Mouse (Mus musculus): ENCODE results near the gene Caprin1. TPM values are rescaled to one million over a fixed set of nuclear protein-coding genes. Genes with fewer than 3 reads are reported as not detected.

The Caprin1 gene
- total RNA-seq, 1 experiment from 2014 or later = 546 TPM

DNA sequence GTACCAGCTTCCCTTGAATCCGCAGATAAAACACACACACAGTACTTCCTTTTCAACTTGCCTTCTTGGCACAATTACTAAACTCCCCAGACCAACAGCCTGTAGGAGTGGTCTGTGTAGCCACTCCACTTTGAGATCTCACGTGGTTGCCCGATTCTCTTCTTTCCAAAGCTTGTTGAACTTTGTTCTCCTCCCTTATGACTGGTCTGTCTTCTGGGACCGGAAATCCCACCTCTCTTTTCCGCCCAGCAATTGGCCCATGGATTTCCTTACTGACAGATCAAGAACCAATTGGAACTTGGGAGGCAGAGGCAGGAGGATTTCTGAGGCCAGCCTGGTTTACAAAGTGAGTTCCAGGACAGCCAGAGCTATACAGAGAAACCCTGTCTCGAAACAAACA lies 13.0 kb upstream of the Caprin1 start:
- ATAC-seq (replicated peaks in 1 of 2; ENCODE audit: insufficient read depth in 1 of 2, low FRiP score in 2 of 2, low TSS enrichment in 1 of 2, low read depth in 1 of 2, poor library complexity in 2 of 2, severe bottlenecking in 2 of 2) = no peak

- no peak for ATAC-seq (replicated peaks in 1 of 2; ENCODE audit: insufficient read depth in 1 of 2, low FRiP score in 2 of 2, low TSS enrichment in 1 of 2, low read depth in 1 of 2, poor library complexity in 2 of 2, severe bottlenecking in 2 of 2)
Measured at GRCm38 (mm10) chr2:103808466-103808865, 11.0 kb upstream of the Caprin1 start.

DNA sequence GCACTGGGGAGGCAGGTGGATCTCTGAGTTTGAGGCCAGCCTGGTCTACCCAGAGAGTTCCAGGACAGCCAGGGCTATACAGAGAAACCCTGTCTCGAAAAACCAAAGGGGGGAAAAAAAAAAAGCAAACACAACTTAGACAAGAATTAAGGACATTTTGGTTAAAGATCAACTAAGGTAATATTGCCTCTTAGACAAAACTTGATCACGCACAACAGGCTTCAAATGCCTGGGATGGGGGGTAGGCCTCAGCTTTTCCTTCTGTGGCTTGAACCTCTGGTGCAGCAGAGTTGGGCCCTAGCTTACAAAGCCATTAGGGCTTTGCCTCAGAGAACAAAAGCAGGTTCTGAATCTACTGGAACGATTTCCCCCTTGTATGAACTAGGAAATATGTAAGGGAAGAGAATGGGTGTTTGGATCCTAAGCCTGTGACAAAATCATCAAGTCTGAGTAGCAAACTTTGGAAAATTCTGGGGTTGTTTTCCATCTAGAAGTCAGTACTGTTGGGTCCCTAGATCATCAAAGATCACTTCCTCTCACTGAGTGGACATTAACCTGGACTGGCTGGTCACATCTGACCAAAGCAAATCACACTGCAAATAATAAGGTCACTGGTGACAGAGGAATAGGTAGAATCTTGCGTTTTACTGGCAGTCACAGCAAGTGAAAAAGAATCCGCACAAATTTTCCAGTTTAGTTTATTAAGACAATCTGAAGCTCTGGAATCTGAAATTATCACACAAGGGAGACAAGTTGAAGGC lies 6.5 kb upstream of the Caprin1 start:
- no peak for ATAC-seq (replicated peaks in 1 of 2; ENCODE audit: insufficient read depth in 1 of 2, low FRiP score in 2 of 2, low TSS enrichment in 1 of 2, low read depth in 1 of 2, poor library complexity in 2 of 2, severe bottlenecking in 2 of 2)

GRCm38 (mm10) chr2:103802422-103802821 lies 5.0 kb upstream of the Caprin1 start:
- ATAC-seq (replicated peaks in 1 of 2; ENCODE audit: insufficient read depth in 1 of 2, low FRiP score in 2 of 2, low TSS enrichment in 1 of 2, low read depth in 1 of 2, poor library complexity in 2 of 2, severe bottlenecking in 2 of 2) = no peak

DNA sequence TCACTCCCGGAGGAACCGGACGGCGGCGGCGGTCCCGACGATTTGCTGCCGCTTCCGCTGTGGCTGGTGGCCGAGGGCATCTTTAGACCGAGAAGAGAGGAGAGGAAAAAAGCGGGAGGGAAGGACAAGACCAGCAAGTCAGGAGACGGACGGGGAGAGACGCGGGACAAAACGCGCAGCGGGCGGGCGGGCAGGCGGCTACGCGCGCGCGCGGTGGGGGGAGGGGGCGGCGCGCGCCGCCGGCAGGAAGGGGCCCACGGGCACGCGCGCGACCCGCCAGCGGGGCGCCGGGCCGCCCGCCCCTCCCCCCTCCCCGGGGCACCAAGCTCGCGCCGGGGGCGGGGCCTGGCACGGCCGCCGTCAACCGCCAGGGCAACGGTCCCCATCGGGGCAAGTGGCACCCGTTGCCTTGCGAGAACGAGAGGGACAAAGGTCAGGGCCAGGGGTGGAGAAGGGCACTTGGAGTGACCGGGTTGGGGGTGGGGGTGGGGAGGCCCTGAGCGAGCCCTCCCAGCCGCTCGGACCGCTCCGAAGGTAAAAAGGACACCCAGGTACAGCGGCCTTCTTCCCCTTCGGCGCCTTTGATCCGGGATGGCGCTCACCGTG lies 485 bp downstream of the Caprin1 start:
- peak; percentile 0 to 57; a peak in 2 of 4 replicates for ATAC-seq (replicated peaks in 1 of 2; ENCODE audit: insufficient read depth in 1 of 2, low FRiP score in 2 of 2, low TSS enrichment in 1 of 2, low read depth in 1 of 2, poor library complexity in 2 of 2, severe bottlenecking in 2 of 2)

- ATAC-seq (replicated peaks in 1 of 2; ENCODE audit: insufficient read depth in 1 of 2, low FRiP score in 2 of 2, low TSS enrichment in 1 of 2, low read depth in 1 of 2, poor library complexity in 2 of 2, severe bottlenecking in 2 of 2) = peak in 1 of 2 experiments; percentile 3; a peak in 1 of 4 replicates
Measured at GRCm38 (mm10) chr2:103796211-103796860, 1.1 kb downstream of the Caprin1 start.

GRCm38 (mm10) chr2:103795843-103796210 lies 1.6 kb downstream of the Caprin1 start:
- peak; percentile 86 to 89 for ATAC-seq (replicated peaks in 1 of 2; ENCODE audit: insufficient read depth in 1 of 2, low FRiP score in 2 of 2, low TSS enrichment in 1 of 2, low read depth in 1 of 2, poor library complexity in 2 of 2, severe bottlenecking in 2 of 2)

- ATAC-seq (replicated peaks in 1 of 2; ENCODE audit: insufficient read depth in 1 of 2, low FRiP score in 2 of 2, low TSS enrichment in 1 of 2, low read depth in 1 of 2, poor library complexity in 2 of 2, severe bottlenecking in 2 of 2) = no peak
Measured at GRCm38 (mm10) chr2:103792009-103792408, 5.4 kb downstream of the Caprin1 start.

DNA sequence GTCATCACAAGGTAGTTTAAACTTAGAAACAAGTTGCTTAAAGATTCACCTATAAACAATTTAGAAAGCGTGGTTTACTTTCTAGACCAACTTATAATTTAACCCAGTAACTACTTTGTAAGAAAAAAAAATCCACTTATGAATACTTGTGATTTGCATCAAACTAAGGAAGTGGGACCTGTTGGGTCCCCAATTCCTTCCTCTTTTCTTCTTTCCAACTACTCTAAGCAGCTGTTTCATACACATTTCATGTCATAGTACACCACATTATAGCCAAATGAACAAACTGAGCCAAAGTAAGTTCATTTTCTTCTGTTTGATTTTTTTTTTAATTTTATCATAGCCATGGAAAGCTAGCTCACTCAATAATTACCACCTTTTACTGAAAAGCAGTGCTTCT lies 11.7 kb downstream of the Caprin1 start:
- peak; percentile 74 to 75; a peak in 3 of 4 replicates for ATAC-seq (replicated peaks in 1 of 2; ENCODE audit: insufficient read depth in 1 of 2, low FRiP score in 2 of 2, low TSS enrichment in 1 of 2, low read depth in 1 of 2, poor library complexity in 2 of 2, severe bottlenecking in 2 of 2)

DNA sequence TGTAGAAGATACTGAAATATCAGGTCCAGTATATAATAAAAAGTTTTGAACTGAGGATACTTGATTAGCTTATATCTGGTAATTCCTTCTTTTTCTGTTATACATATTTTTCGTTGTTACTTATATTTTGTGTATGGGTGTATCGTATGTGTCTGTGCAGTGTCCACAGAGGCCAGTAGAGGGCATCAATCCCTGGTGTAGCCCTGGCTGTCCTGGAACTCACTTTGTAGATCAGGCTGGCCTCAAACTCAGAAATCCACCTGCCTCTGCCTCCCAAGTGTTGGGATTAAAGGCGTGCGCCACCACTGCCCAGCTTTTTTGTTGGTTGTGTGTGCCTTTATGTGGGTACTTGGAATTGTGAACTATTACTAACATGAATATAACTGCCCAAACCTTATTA lies 12.8 kb downstream of the Caprin1 start:
- ATAC-seq (replicated peaks in 1 of 2; ENCODE audit: insufficient read depth in 1 of 2, low FRiP score in 2 of 2, low TSS enrichment in 1 of 2, low read depth in 1 of 2, poor library complexity in 2 of 2, severe bottlenecking in 2 of 2) = peak in 1 of 2 experiments; percentile 60; a peak in 1 of 4 replicates

DNA sequence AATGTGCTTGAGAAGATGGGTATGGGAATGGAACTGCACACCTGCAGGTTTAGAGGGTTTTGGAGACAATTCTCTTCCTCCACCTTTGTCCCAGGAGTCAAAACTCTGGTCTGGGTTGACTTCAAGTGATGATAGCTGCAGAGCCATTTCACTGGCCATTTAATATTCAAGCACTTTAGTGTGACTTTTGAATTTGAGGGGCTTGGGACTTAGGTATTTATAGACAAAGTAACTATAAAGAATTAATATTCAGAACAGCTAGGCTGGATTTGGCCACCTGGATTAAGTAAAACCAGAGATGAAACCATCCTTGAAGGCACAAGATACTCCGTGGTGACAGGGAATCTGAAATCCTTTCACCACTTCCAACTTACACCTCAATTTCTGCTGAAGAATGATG lies 35.0 kb downstream of the Caprin1 start:
- ATAC-seq (replicated peaks in 1 of 2; ENCODE audit: insufficient read depth in 1 of 2, low FRiP score in 2 of 2, low TSS enrichment in 1 of 2, low read depth in 1 of 2, poor library complexity in 2 of 2, severe bottlenecking in 2 of 2) = no peak

DNA sequence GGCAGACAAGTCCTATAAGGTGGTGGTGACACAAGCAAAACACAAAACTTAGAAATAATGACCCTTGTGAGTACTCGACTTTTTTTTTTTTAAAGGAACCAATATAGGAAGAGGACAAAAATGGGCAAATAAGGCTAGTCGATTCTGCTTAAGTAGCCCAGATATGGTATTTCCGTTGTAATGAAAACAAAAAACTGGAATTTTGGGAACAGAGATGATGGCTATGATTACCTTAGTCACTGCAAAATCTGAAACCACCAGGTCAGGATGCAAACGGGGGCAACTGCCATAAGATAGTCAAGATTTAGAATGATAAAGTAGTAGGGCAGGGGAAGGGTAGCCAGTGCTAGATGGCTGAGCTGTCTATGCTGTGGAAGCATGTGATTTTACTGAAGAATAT lies 35.5 kb downstream of the Caprin1 start:
- no peak for ATAC-seq (replicated peaks in 1 of 2; ENCODE audit: insufficient read depth in 1 of 2, low FRiP score in 2 of 2, low TSS enrichment in 1 of 2, low read depth in 1 of 2, poor library complexity in 2 of 2, severe bottlenecking in 2 of 2)

DNA sequence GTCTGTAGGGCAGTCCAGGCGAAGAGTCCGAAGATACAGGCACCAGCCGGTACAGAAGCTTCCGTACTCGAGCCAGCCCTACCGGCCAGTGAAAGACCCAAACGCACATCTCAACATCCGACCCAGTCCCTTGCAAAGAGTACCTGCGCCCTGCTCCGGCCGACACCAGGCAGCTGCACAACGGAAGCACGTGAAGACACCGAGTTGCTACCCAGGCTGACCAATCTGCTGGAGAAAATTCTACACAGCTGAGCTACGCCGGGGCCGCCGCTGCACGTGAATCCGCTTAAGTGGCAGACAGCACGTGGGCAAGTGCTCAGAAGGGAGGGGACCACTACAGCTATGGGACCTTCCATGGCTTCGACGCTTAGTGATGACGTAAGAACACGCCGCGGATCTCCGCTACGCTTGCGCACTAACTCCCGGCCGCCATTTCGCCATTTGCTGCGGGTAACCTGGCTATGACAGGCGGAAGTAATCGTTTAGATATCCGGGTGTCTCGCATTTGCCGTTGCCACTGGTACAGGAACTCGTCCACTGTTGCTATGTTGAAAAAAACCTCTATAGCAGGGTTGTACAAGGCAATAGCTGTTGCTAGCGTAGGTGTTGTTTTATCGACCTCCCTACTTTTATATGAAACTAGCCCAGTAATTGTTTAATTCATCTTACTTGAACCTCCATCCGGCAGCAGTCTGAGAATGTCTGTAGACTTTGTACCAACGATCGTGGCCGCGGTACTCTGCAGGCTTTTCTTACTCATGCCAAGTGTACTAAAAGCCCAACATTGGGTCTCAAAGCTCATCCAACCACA lies 36.3 kb downstream of the Caprin1 start, which contains the start of gene Nat10:
Gene Nat10 (minus strand): TSS at position 365 of the 811 bp plus-strand sequence.
- peak; percentile 97 for ATAC-seq (replicated peaks in 1 of 2; ENCODE audit: insufficient read depth in 1 of 2, low FRiP score in 2 of 2, low TSS enrichment in 1 of 2, low read depth in 1 of 2, poor library complexity in 2 of 2, severe bottlenecking in 2 of 2)

- no peak for ATAC-seq (replicated peaks in 1 of 2; ENCODE audit: insufficient read depth in 1 of 2, low FRiP score in 2 of 2, low TSS enrichment in 1 of 2, low read depth in 1 of 2, poor library complexity in 2 of 2, severe bottlenecking in 2 of 2)
Measured at GRCm38 (mm10) chr2:103760421-103760820, 37.0 kb downstream of the Caprin1 start.

- ATAC-seq (replicated peaks in 1 of 2; ENCODE audit: insufficient read depth in 1 of 2, low FRiP score in 2 of 2, low TSS enrichment in 1 of 2, low read depth in 1 of 2, poor library complexity in 2 of 2, severe bottlenecking in 2 of 2) = no peak
Measured at GRCm38 (mm10) chr2:103755458-103756085, 41.9 kb downstream of the Caprin1 start.

GRCm38 (mm10) chr2:103754614-103755013 lies 42.8 kb downstream of the Caprin1 start:
- ATAC-seq (replicated peaks in 1 of 2; ENCODE audit: insufficient read depth in 1 of 2, low FRiP score in 2 of 2, low TSS enrichment in 1 of 2, low read depth in 1 of 2, poor library complexity in 2 of 2, severe bottlenecking in 2 of 2) = no peak

DNA sequence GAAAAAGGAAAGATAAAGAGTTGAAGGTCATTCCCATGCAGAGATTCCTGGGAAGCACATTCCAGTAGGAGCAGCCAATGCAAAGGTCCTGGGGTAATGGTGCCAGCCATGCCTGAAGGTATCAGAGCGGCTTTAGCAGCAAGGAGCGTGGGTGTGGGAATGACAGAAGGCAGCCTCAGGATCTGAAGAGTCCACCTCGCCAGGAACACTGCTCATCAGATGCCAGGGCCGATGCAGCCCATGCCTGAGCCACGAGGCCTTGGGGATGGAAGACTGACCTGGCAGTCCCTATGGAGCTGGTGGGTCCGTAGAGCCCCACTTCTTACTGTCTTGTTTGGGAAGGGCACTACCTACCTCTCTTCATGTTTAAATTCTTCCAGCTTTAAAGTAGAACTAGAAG lies 45.7 kb downstream of the Caprin1 start:
- ATAC-seq (replicated peaks in 1 of 2; ENCODE audit: insufficient read depth in 1 of 2, low FRiP score in 2 of 2, low TSS enrichment in 1 of 2, low read depth in 1 of 2, poor library complexity in 2 of 2, severe bottlenecking in 2 of 2) = no peak

Measured in hematopoietic stem cell, adult 5-6 weeks (primary cell).